Mouse (Mus musculus): ENCODE measurements at regions not wholly inside any gene's neighbourhood (a gene's known extent, or its start where the extent isn't known, plus 50 kb on each side); places are given as distances from the start of the nearest gene placed in this dataset.
A peak's percentile ranks its signal among the peaks of the same experiment; 100 is the strongest.

DNA sequence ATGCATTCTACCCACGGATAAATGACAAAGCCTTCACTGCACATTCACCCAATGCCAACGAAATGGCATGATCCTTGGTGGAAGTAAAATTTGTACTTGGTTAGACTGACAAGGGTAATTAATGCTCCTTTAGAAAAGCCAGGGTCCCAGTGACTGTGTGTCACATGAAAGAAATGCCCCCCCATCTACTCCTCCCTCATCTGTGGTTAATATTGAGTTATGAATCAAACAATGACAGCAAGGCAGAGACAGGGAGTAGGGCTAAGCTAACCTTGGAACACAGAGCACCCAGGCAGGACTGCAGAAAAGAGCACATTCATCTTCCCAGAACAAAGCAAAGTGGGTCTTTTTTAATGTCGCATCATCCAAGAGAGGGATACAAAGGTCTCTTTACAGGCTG lies 209.1 kb upstream of the Zbtb20 start:
- no peak overlapping the region for H3K27ac ChIP-seq (ENCODE audit: low read length)
- no peaks in the 10 kb centered on the region for H3K9me3 ChIP-seq (ENCODE audit: low read length)
- H3K4me3 ChIP-seq (ENCODE audit: low read depth, low read length), result no peak overlapping the region
- no peak for TF ChIP-seq EP300 (IDR thresholded peaks at IDR 0.05)
- TF ChIP-seq CTCF (IDR thresholded peaks at IDR 0.05), result no peak
- ATAC-seq, result no peak
- no peak overlapping the region for H3K4me2 ChIP-seq (replicated peaks; ENCODE audit: low read depth, low read length)
- DNase-seq (ENCODE audit: low spot score), result no peak
- H3K36me3 ChIP-seq (ENCODE audit: insufficient read depth, low read length), result no peaks in the 10 kb centered on the region
- H3K9ac ChIP-seq (replicated peaks; ENCODE audit: low read depth), result no peak overlapping the region
- H3K4me1 ChIP-seq (ENCODE audit: insufficient read depth, low read depth, low read length), result no peaks in the 10 kb centered on the region
- no peaks in the 10 kb centered on the region for H3K27me3 ChIP-seq (replicated peaks; ENCODE audit: insufficient read depth, low read length)
- WGBS, result 78% methylated on average over 3 of the region's 3 CpGs

DNA sequence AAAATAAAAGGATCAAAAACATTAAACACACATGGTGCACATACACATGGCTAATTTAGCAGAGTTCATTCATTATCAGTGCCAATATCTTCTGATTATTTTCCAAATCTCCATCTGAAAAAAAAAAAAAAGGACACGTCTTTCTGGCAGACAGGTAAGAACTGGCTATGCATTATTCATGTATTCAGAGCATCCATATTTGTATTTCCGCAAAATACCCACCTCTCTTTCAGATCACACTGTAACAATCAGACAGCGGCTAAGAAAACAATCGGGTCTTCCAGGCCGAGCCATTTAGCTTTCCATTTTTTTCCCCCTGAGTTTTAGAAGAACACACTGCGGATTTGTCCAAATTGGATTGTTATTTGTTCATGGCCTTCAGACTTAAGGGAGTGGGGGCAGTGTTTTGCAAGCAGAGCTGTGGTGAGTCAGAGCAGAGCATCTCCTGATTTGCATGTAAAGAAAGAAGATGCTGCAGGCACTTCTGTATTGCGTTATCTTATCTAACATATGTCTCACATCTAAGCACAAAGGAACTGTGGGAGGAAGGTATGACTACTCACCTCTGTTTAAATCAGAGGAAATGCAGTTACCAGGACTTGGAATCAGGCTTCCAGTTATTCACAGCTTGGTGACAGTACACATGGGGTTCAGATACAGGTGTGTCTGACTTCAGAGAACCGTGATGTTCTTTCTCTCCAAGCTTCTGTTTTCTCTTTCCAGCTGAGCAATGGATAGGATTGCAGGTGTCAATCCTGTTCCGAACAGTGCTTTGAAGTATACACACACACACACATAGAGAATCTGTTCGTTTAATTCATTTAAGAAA lies 223.6 kb upstream of the Zbtb20 start:
- no peaks in the 10 kb centered on the region for H3K9me3 ChIP-seq (ENCODE audit: low read length)
- DNase-seq (ENCODE audit: low spot score), result no peak
- H3K4me2 ChIP-seq (replicated peaks; ENCODE audit: low read depth, low read length), result no peak overlapping the region
- no peak overlapping the region for H3K4me3 ChIP-seq (ENCODE audit: low read depth, low read length)
- no peak for ATAC-seq
- no peaks in the 10 kb centered on the region for H3K4me1 ChIP-seq (ENCODE audit: insufficient read depth, low read depth, low read length)
- H3K36me3 ChIP-seq (ENCODE audit: insufficient read depth, low read length), result no peaks in the 10 kb centered on the region
- 77% methylated on average over 10 of the region's 10 CpGs for WGBS
- H3K27ac ChIP-seq (ENCODE audit: low read length), result no peak overlapping the region
- H3K27me3 ChIP-seq (replicated peaks; ENCODE audit: insufficient read depth, low read length), result no peaks in the 10 kb centered on the region
- no peak overlapping the region for H3K9ac ChIP-seq (replicated peaks; ENCODE audit: low read depth)
- no peak for TF ChIP-seq EP300 (IDR thresholded peaks at IDR 0.05)
- no peak for TF ChIP-seq CTCF (IDR thresholded peaks at IDR 0.05)

DNA sequence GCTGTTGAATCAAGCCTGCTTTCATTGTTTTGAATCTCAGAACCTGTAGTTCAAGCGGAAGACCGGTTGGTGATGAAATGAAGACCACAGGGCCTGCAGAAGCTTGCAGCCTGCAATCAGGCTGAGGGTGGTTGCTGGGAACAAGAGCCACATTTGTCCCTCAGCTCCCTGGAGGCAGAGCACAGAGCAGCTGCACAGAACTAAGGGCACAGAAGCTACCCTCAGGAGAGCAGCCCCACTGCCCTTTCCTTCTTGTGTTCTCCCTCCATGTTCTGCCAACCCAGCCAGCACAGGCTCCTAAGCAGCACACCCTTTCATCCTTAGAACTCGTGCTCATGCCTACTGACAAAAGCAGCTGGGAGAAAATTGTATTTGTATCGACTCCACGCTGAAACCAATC lies 225.9 kb upstream of the Zbtb20 start:
- Histone ChIP-seq H3K4me2 (replicated peaks; ENCODE audit: low read depth, low read length) (no peak overlapping the region), H3K27ac (ENCODE audit: low read length) (no peak overlapping the region), H3K4me3 (ENCODE audit: low read depth, low read length) (no peak overlapping the region), H3K9me3 (ENCODE audit: low read length) (no peaks in the 10 kb centered on the region), H3K4me1 (ENCODE audit: insufficient read depth, low read depth, low read length) (no peaks in the 10 kb centered on the region), H3K36me3 (ENCODE audit: insufficient read depth, low read length) (no peaks in the 10 kb centered on the region), H3K27me3 (replicated peaks; ENCODE audit: insufficient read depth, low read length) (no peaks in the 10 kb centered on the region), H3K9ac (replicated peaks; ENCODE audit: low read depth) (no peak overlapping the region)
- no peak for TF ChIP-seq EP300 (IDR thresholded peaks at IDR 0.05)
- TF ChIP-seq CTCF (IDR thresholded peaks at IDR 0.05), result no peak
- WGBS, result 74% methylated on average over 5 of the region's 5 CpGs
- no peak for ATAC-seq
- no peak for DNase-seq (ENCODE audit: low spot score)

DNA sequence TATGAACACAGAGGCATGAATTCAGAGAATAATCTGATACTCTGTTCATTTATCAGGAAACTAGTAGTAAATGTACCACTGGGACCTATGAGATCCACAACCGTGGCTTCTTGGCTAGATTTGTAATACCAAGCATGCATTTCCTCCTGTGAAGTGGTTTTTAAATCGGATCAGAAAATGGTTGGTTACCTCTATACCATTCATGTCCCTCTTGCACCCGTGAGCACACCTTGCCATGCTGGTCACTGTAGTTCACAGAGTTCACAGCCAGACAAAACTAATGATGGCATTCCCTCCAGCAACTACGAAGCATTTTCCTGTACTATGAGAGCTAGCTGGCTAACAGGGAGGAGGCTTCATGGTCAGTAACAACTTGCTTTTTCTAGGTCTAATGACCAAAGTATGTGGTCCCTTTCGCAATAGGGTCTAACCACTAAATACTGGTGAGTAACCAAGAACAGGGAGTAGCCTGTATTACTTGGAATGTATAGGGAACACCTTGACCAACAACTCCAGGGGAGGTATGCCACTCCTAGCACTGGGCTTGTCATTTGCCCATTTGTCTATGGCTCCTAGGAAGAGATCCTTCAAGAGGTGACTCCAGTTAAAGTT lies 227.0 kb upstream of the Zbtb20 start:
- ATAC-seq (no peak), DNase-seq (ENCODE audit: low spot score) (no peak)
- TF ChIP-seq CTCF (IDR thresholded peaks at IDR 0.05) (no peak), EP300 (IDR thresholded peaks at IDR 0.05) (no peak)
- H3K9ac ChIP-seq (replicated peaks; ENCODE audit: low read depth), result no peak overlapping the region
- no peaks in the 10 kb centered on the region for H3K27me3 ChIP-seq (replicated peaks; ENCODE audit: insufficient read depth, low read length)
- no peaks in the 10 kb centered on the region for H3K4me1 ChIP-seq (ENCODE audit: insufficient read depth, low read depth, low read length)
- H3K9me3 ChIP-seq (ENCODE audit: low read length), result no peaks in the 10 kb centered on the region
- WGBS, result 88% methylated on average over 5 of the region's 5 CpGs
- no peak overlapping the region for H3K27ac ChIP-seq (ENCODE audit: low read length)
- no peak overlapping the region for H3K4me3 ChIP-seq (ENCODE audit: low read depth, low read length)
- no peaks in the 10 kb centered on the region for H3K36me3 ChIP-seq (ENCODE audit: insufficient read depth, low read length)
- H3K4me2 ChIP-seq (replicated peaks; ENCODE audit: low read depth, low read length), result no peak overlapping the region

DNA sequence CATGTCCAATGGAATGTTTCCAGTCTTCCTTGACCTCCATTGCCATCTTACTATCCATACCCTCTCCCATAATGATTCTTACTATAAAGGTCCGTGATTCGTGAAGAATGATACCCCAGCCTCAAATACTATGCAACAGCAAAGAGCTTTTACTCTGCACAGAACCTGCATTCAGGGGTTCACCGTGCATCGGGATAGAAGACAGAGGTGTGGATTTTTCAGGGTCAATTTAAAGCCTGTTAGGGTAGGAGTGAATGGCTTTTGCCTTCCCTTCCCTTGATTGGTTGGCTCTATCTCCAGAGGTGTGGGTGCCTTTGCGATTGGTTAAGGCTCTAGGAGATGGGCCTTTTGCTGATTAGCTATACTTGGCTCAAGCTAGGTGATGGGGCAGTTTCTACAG lies 227.9 kb upstream of the Zbtb20 start:
- DNase-seq (ENCODE audit: low spot score) (no peak), ATAC-seq (no peak)
- Histone ChIP-seq H3K9me3 (ENCODE audit: low read length) (no peaks in the 10 kb centered on the region), H3K4me2 (replicated peaks; ENCODE audit: low read depth, low read length) (no peak overlapping the region), H3K27me3 (replicated peaks; ENCODE audit: insufficient read depth, low read length) (no peaks in the 10 kb centered on the region), H3K4me1 (ENCODE audit: insufficient read depth, low read depth, low read length) (no peaks in the 10 kb centered on the region), H3K27ac (ENCODE audit: low read length) (no peak overlapping the region), H3K4me3 (ENCODE audit: low read depth, low read length) (no peak overlapping the region), H3K9ac (replicated peaks; ENCODE audit: low read depth) (no peak overlapping the region), H3K36me3 (ENCODE audit: insufficient read depth, low read length) (no peaks in the 10 kb centered on the region)
- whole genome bisulfite sequencing, result 91% methylated on average over 5 of the region's 5 CpGs
- TF ChIP-seq CTCF (IDR thresholded peaks at IDR 0.05) (no peak), EP300 (IDR thresholded peaks at IDR 0.05) (no peak)

DNA sequence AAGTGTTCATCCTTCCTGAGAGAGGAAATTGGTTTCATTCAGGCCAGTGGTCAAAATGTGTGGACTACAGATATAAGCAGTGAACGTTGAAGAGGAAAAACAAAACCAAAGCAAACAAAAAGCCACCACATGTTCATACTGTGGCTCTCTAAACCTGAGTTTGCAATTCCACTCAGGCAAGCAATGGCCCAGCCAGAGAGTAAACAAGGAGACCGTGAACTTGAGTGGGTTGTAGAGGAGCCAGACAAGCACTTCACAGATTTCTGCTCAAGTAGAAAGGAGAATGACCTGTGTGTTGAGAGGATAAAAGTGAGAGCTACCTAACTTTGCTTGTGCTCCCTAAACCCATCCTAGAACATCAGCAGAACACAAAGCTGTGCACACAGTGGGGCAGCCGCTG lies 239.9 kb upstream of the Zbtb20 start:
- Histone ChIP-seq H3K4me1 (ENCODE audit: insufficient read depth, low read depth, low read length) (no peaks in the 10 kb centered on the region), H3K4me3 (ENCODE audit: low read depth, low read length) (no peak overlapping the region), H3K9ac (replicated peaks; ENCODE audit: low read depth) (no peak overlapping the region), H3K27me3 (replicated peaks; ENCODE audit: insufficient read depth, low read length) (no peaks in the 10 kb centered on the region), H3K9me3 (ENCODE audit: low read length) (no peaks in the 10 kb centered on the region), H3K36me3 (ENCODE audit: insufficient read depth, low read length) (no peaks in the 10 kb centered on the region), H3K4me2 (replicated peaks; ENCODE audit: low read depth, low read length) (no peak overlapping the region), H3K27ac (ENCODE audit: low read length) (no peak overlapping the region)
- TF ChIP-seq CTCF (IDR thresholded peaks at IDR 0.05) (no peak), EP300 (IDR thresholded peaks at IDR 0.05) (no peak)
- ATAC-seq, result peak; percentile 80
- DNase-seq (ENCODE audit: low spot score), result peak; percentile 44
- 38% methylated on average over 3 of the region's 3 CpGs for WGBS
